Mouse (Mus musculus) kidney, postnatal 4 days (tissue): ENCODE measurements around the gene Gmps.

Source experiments
- DNase-seq, 2 experiments: peaks; one replicate each; pipeline ENCODE4 v3.0.0; 2021; ENCODE audit warnings: mixed read lengths in 2 of 2

The Gmps gene

DNA sequence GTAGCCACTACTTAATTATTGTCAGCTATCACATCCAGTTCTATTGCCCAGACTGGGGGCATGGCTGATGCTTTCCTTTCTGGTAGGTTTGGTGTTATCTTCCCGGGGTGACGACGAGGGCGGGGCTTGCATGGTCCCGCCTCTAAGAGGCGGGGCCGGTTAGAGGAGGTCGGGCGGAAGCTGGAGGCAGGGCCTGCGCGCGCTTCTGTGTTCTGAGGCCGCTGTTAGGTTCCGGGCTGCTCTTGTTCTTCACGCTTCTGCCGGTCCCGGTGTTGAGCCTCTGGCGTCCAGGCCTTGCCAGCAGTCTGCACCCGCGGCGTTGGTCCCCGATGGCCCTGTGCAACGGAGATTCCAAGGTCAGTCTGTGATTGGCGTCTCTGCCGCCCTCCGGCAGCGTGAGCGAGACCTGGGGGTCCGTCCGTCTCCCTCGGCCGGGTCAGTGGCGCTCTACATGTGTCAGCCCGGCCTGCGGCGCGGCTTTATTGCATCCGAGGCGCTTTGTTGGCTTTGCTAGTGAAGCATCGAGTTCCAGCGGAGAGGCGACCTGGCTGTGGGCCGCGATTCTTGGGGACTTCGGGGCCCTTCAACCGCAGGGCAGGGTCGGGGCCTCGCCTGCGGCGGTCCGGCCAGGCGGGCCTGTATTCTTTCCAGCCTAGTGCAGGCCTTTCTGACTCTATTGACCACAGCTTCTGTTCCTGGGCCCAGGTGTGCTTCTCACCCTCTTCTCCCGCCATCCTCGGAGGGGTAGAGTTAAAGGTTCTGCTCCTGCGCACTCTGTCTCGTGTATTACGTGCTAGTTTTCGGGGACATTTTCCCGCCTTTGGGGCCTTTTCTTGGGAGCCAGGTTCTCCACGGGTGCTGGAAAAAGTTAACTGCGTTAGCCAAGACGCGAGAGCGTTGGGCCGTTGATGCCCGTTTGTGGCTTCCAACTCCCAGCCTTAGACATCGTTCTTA, at the start of gene Gmps:
TSS of gene Gmps (plus strand) at position 152 of the 954 bp plus-strand sequence.
- DNase-seq, result peak; percentile 94 to 96

DNA sequence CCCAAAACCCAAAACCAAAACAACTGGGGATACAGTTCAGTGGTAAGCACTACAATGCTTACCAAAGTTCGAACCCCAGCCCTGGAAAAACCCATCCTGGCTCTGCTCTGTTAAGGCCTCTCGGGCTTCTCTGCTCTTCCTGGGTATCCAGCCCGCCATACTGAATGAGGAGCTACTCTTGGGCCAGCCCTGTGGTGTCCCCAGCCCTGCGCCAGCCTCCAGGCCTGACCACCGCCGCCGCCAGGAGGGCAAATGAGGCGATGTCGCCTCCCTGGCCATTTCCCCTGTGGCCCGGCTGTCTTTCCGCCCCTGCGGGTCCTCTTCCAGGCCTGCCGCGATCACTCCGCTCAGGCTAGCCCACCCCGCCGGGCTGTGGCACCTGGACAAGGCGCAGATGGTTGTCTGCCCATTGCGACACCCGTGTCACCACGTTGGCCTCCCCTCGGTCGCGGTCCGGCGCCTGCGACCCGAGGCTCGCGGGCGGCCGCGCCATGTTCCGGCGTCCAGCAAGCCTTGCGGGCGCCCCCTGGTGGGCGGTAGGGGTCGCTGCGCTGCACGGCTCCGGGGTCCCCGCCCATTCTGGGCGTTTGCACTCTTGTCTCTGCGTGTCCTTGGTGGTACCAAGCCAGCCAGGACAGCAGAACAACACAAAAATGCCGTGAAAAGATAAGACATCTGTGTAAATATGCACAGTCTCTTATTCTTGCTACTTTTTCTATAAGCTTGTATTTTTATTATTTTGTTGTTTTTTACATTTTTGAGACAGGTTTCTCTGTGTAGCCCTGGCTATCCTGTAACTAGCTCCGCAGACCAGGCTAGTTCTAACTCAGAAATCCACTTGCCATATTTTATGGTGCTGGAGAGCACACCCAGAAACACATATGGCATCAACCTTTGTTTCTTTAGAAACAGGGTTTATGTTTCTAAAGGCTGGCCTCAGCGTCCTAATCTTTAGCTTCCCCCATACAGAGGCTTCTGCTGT, 46.7 kb upstream of the Gmps start, which contains the start of gene E130311K13Rik:
TSS of gene E130311K13Rik (minus strand) at position 595 of the 982 bp plus-strand sequence.
- peak; percentile 94 to 95 for DNase-seq

DNA sequence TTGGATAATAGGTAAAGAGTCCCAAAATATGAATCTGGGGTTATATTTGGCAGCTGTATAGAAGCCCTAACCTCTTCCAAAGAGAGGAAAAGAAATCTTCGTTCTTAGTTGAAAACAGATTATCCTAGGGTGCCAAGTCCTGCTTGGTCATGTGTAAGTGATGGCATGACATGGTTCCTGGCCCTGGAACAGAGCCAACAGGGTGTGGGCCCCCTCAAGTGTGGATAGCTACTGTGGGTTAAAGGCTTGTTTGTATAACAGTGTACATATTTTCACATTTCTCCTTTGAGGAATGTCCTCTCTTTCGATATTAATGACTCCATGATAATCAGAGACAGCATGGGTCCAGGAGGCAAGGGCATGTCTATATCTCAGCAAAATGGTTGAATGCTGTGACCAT, 37.0 kb upstream of the Gmps start:
- DNase-seq, result peak in 1 of 2 experiments; percentile 26

DNA sequence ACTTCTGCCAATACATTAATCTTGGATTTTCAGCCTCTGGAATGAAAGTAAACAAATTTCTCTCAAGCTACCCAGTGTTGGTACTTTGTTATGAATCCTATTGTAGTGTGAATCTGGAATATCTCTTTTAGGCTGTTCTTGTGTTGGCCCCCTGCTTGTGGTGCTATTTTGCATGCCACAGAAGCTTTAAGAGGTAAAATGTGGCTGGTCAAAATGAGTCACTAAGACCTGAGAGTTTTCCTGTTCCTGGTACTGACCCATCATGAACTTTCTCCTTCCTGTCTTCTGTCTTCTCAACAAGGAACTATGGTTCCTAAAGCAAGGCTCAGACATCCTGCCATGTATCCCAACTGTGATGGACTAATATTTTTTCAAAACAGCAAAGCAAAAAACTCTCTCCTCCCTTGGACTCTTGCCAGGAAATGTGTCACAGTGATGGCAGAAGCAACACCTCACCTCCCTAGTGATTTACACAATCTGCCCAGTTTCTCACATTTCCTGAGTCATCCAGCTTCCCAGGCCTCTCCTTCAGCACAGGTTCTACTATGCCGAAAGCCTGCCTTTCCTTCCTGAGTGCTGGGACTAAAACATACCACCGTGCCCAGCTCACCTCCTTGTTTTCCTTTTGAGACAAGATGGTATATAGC, 34.6 kb upstream of the Gmps start:
- DNase-seq, result no peak

DNA sequence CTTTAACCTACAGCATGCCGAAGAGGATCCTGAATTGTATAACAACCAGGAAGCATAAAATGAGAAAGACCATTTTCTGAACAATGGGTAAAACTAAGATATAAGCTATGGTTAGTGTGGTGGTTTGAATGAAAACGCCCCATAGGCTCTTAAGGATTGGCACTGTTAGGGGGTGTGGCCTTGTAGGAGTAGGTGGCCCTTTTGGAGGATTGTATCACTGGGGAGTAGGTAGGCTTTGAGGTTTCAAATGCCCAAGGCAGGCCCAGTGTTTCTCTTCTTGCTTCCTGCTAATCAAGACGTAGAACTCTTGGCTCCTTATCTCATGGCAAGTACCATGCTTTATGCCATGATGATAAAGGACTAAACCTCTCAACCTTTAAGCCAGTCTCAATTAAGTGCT, 26.1 kb upstream of the Gmps start:
- DNase-seq, result no peak

DNA sequence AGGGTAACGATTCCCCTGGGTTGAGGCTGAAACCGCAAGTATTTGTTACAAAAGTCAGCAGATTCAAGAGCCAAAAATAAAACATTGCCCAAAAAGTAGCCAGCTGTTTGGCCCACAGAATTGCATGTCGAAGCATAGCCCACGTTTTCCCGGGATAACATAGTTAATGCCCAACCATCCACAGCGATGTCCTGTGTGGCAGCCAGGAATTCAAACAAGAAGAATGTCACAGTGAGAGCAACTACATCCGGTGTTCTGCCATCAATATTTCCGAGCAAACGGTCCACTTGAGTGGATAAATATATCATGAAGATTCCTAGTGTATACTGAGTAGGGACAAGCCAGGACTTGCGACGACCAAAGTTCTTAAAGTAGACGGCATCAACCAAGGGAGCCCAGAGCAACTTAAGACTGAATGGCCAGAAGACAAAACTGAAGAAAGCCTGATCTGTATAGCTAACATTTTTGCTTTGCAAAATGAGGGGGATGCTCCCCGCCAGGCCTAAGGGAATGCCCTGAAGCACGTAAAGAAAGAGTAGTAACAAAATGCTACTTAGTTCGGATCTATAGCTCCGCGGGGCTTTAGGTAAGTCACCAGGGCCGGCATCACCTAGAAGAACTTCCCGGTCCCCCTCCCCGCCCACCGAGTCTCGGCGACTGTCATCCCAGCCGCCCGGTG, 12.3 kb upstream of the Gmps start:
- peak; percentile 16 to 38 for DNase-seq

DNA sequence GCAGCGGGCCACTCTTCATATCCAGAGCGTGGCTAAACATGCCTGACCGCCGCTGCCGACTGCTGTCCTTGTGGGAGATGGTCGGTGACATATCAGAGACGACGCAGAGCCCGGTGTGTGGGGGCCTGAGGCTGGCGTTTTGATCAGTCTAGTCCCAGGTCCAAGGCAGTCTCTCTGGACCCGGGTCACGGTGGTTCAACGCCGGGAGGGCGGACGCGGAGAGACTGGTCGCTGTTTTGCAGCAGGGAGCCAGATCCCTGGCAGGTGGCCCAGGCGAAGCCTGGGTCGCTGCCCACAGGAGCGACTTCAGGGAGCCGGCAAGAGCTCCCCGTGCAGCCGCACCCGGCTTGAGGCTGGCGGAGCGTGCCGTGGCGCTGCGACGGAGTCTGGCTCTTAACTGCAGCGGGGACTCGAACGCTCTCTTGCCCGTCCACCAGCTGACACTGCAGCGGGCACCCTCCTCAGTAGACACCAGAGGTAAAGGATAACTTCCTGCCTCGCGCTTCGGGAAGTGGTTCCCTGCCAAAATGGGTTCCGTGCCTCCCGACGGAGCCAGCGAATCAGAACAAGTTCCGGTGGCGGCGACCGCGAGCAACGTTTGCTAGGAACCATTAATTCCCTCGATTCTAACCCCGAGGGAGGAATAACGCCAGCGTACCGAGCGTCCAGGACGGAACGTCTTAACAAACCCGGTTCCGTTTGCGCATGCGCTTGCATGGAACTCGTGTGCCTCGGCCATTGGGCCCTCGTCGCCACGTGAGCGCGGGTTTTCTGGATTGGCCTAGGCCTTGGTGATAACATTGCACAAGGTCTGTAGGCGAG, 11.6 kb upstream of the Gmps start, which contains the start of gene Slc33a1:
TSS of gene Slc33a1 (minus strand) at position 669 of the 822 bp plus-strand sequence.
- peak; percentile 100 for DNase-seq

DNA sequence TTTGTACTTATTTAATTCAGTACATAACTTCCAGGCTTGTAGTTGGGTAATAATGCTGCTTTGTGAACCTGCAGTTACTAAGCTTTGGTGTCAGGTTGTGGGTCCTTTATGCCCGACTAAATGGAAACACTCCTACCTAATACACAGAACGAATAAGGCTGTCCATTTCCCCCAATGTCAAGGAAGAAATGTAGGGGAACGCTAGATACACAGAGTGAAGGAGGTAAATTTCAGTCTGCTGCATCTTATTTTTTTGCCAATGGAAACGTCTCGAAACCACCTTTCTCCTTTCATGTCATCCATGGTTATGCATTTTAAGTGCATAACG, 11.0 kb upstream of the Gmps start:
- DNase-seq, result no peak

DNA sequence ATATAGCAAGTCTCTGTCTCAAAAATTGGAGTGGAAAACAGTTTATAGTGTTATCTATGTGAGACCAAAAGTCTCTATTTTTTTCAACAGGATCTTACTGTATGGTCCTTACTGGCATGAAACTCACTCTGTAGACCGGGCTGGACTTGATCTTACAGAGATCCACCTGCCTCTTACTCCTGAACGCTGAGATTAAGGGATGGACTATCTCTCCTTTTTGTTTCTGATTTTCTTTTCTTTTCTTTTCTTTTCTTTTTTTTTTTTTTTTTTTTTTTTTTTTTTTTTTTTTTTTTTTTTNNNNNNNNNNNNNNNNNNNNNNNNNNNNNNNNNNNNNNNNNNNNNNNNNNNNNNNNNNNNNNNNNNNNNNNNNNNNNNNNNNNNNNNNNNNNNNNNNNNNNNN, 10.0 kb upstream of the Gmps start:
- no peak for DNase-seq

DNA sequence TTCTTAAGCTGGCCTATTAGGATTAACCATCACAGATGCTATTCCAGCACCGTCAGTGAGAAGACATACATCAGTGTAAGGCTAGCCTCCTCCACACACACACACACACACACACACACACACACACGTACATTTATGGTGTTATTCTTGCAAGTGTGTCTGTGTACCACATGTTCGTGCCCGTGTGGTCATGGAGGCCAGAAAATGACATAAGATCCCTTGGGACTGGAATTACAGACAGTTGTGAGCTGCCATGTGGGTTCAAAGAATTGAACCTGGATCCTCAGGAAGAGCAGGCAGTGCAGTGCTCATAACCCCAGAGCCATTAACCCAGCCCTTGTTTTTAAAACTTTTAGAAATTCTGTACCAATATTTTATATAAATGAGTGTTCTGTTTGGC, 2.0 kb downstream of the Gmps start:
- DNase-seq, result no peak

DNA sequence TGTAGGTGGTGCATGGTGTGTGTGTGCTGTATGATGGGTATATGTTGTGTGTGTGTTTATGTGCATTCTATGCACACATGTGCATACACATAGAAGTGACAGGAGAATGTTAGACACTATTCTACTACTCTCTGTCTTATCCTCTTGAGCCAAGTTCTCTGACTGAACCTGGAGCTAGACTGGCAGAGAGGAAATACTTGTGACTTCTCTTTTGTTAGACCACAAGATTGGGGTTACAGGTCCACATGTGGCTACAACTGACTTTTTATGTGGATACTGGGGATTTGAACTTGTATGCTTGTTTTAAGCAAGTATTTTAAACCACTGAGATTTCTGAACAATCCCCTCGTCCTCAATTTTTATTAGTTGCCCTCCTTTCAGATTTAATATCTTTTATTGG, 10.8 kb downstream of the Gmps start:
- no peak for DNase-seq

DNA sequence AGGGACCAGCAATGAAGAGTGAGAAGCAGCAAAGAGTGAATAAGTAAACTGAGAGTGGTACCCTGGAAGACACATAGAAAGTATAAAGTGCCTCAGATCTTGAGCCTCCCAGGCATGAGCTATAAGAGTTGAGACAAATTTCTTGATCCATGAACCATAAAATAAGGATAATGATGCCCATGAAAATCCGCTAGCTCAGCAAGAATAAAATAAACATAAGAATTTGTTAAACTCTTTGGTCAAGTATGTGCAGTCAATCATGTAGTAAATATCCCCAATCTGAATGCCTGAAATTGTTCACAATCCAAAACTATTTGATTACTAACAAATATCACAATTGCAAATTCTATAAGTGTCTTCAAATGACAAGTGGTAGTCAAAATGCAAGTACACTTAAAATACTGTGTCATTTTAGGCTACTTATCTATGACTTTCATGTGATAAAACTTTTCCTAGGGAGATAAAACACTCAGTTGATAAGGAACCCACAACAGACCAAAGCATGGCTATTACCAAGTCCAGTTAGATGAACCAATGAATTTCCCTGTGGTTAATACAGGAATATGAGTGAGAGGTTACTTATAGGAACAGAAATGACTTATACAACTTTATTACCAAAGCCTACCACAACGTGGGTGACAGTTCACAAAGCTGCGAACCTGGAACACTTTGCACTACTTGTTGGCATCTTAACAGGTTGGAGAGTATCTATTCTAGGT, 13.0 kb downstream of the Gmps start:
- no peak for DNase-seq

DNA sequence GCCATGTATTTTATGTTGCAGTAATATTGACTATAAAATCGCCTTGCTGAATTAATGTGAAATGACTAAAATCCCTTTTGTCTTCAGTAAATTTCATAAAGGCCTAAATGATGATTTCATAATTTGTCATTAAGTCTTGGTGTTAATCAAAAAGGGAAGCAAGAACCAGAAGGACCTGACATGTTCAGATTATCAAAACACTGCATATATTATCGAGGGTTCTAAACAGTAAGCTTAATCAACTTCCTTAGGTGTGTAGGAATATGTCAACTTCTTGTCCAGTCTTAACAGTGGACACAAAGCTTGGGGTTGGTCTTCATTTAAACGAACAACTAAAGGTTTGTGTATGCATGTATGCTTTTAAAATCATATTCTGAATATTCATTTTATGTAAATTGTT, 45.5 kb downstream of the Gmps start:
- DNase-seq, result no peak

DNA sequence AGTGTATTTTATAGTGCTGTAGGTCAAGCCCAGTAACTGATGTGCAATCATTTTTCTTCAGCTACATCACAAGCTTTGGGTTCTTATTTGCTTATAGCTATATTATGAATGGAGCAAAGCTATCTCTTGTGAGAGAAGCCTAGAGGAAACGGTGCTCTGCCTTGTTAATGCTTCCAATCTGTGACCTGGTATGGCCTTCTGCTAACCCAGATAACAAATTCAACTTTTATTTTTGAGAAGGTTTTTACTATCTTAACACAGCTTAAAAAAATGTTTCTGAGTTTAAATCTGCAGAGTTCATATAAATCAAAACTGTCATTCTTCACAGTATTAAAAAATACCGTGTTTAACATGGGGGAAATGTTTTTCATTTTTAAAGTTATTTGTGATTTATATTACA, 46.0 kb downstream of the Gmps start:
- no peak for DNase-seq

DNA sequence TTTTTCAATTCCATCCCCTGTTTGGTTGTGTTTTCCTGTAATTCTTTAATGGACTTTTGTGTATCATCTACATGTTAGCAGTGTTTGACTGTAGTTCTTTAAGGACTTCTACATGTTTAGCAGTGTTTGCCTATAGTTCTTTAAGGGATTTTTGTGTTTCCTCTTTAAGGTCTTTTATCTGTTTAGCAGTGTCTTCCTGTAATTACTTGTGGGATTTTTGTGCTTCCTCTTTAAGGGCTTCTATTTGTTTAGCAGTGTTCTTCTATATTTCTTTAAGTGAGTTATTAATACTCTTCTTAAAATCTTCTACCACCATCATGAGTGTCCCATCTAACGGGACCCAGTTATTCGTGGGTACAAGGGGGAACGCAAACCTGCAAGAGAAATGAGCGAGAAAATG, 53.9 kb downstream of the Gmps start:
- no peak for DNase-seq

DNA sequence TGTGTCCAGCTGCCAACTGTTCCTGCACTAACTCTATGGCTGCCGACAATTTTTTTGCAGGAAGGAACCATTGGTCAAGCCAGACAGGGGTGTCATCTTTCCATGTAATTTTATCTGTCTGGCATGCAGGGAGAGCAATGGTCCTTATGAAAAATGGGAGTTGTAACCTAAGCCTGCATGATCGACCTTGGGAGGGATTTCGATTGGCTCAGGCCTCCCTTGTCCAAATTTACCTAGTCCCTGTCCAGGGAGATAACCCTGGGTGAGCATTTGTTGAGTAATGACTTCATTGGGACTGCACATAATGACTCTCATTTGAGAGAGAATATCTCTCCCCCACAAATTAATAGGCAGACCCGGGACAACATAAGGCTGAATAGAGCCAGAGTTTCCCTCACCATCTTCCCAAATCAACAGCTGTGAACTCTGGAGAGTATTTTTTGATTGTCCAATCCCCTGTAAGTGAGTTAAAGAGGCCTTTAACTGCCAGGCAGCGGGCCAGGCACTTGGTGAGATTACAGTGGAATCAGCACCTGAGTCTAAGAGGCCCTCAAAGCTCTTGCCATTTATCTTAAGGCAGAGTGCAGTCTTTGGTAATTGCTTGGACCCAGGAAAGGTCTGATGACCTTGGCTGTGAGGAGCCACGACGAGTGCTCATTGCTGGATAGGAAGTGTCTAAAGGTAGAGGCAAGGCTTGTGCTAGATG, 62.4 kb downstream of the Gmps start:
- DNase-seq, result no peak

DNA sequence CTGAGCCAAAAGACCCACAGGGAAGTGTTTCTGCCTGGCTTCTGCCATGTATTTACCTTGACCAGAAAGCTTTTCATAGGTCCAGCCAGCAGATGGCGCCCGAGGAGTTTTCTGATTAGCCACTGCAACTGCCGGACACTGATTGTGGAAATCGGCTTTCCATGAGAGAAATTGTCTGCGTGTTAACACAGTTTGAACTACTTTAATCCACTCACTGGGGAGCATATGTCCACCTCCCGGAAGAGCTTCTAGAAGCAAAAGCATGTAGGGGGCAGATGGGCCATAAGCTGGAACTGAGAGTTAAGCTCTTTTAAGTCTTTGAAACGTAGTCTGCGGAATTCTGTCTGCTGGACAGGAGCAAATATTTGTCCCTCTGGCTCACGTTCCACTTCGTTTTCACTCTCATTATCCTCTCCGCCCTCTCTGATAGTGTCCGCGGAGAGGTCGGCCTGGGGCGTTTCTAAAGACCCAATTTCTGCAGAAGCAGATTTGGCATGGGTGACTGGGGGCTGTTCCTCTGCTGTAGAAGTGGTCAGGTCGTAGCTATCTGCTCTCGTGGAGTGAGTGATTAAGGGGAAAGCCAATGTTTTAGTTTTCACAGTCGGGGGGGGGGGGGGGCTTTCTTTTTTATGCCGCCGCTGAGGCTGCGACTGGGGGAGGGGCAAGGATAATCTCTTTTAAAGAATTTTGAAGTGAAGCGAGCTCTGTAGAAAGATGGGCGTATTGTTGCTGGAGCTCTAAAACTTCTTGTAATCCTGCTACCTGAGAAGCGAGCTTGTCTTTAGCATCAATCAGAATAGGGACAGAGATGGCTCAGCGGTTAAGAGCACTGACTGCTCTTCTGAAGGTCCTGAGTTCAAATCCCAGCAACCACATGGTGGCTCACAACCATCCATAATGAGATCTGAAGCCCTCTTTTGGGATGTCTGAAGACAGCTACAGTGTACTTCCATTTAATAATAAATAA, 64.2 kb downstream of the Gmps start:
- peak; percentile 93 to 95 for DNase-seq
